Mouse (Mus musculus): ENCODE measurements around the gene Frzb. TPM values are rescaled to one million over a fixed set of nuclear protein-coding genes. Genes with fewer than 3 reads are reported as not detected.

Gene Frzb
- polyA plus RNA-seq, 1 experiment from 2014 or later = 51.3 TPM

GRCm38 (mm10) chr2:80379848-80380247 lies 67.6 kb downstream of the Frzb start:
- no peaks in the 10 kb centered on the region for H3K36me3 ChIP-seq
- no peak overlapping the region for H3K9ac ChIP-seq
- WGBS = 75% methylated on average over 5 of the region's 5 CpGs
- no peak overlapping the region for H3K4me3 ChIP-seq
- H3K27me3 ChIP-seq = no peaks in the 10 kb centered on the region
- ATAC-seq (ENCODE audit: insufficient number of reproducible peaks, insufficient read depth, low FRiP score, low TSS enrichment) = no peak
- no peaks in the 10 kb centered on the region for H3K9me3 ChIP-seq
- no peak overlapping the region for H3K27ac ChIP-seq
- H3K4me1 ChIP-seq = no peaks in the 10 kb centered on the region
- no peak overlapping the region for H3K4me2 ChIP-seq (replicated peaks)

- no peak overlapping the region for H3K4me3 ChIP-seq
- no peak overlapping the region for H3K4me2 ChIP-seq (replicated peaks)
- H3K36me3 ChIP-seq = no peaks in the 10 kb centered on the region
- no peak overlapping the region for H3K27ac ChIP-seq
- H3K9me3 ChIP-seq = no peaks in the 10 kb centered on the region
- H3K27me3 ChIP-seq = no peaks in the 10 kb centered on the region
- H3K9ac ChIP-seq = no peak overlapping the region
- no peak for ATAC-seq (ENCODE audit: insufficient number of reproducible peaks, insufficient read depth, low FRiP score, low TSS enrichment)
- no peaks in the 10 kb centered on the region for H3K4me1 ChIP-seq
Measured at GRCm38 (mm10) chr2:80374892-80375291, 72.5 kb downstream of the Frzb start.

- ATAC-seq (ENCODE audit: insufficient number of reproducible peaks, insufficient read depth, low FRiP score, low TSS enrichment) = no peak
- no peaks in the 10 kb centered on the region for H3K9me3 ChIP-seq
- 77% methylated on average over 8 of the region's 8 CpGs for WGBS
Measured at GRCm38 (mm10) chr2:80371458-80371857, 76.0 kb downstream of the Frzb start.

More at GRCm38 (mm10) chr2:80371458-80371857, 76.0 kb downstream of the Frzb start:
- H3K4me3 ChIP-seq = no peak overlapping the region
- H3K4me2 ChIP-seq (replicated peaks) = no peak overlapping the region
- H3K36me3 ChIP-seq = no peaks in the 10 kb centered on the region
- H3K9ac ChIP-seq = no peak overlapping the region
- H3K4me1 ChIP-seq = no peaks in the 10 kb centered on the region
- no peaks in the 10 kb centered on the region for H3K27me3 ChIP-seq
- H3K27ac ChIP-seq = no peak overlapping the region

Other genes with a start within 250 kb of the Frzb start
- gene Prdx6b, start 155.2 kb downstream of the Frzb start, polyA plus RNA-seq (2016; fragmentation: Nextera tagmentation; extraction: Ambion mirVana) = 0.08 TPM in 1 of 2 replicates, not detected in the other
- 92.1 and 97.1 TPM in 2 replicates for gene Dnajc10, start 132.2 kb downstream of the Frzb start, polyA plus RNA-seq (2016; fragmentation: Nextera tagmentation; extraction: Ambion mirVana)
- 89.7 and 91.8 TPM in 2 replicates for gene Nckap1, start 133.8 kb upstream of the Frzb start, polyA plus RNA-seq (2016; fragmentation: Nextera tagmentation; extraction: Ambion mirVana)
- 18.2 and 20.9 TPM in 2 replicates for gene Dusp19, start 169.4 kb upstream of the Frzb start, polyA plus RNA-seq (2016; fragmentation: Nextera tagmentation; extraction: Ambion mirVana)
- gene Nup35, start 169.6 kb upstream of the Frzb start, polyA plus RNA-seq (2016; fragmentation: Nextera tagmentation; extraction: Ambion mirVana) = 51.5 and 53.6 TPM in 2 replicates

All from embryonic facial prominence, embryonic 12.5 days (tissue).